Mouse (Mus musculus) bone marrow macrophage, adult 2 months (primary cell): Measurements from ENCODE around the gene Fars2. TPM values are rescaled to one million over a fixed set of nuclear protein-coding genes. Genes with fewer than 3 reads are reported as not detected.
"Not testable (repeated sequence)": the region's sequence is repeated elsewhere in the genome, so short reads cannot be mapped to it uniquely, and the experiment has no call there.

Source experiments
- H3K27ac ChIP-seq: 2 replicates; pipeline ENCODE4 v1.5.1; 2012; ENCODE audit warnings: low read depth, low read length; ENCODE audit not compliant: insufficient read depth
- H3K4me1 ChIP-seq: 2 replicates; pipeline ENCODE4 v1.6.1; 2012; ENCODE audit warnings: low read length; ENCODE audit not compliant: control insufficient read depth, insufficient read depth
- H3K4me3 ChIP-seq: 2 replicates; pipeline ENCODE4 v1.5.1; 2012; ENCODE audit warnings: mild to moderate bottlenecking, low read length, moderate library complexity; ENCODE audit not compliant: insufficient read depth
- CTCF ChIP-seq: IDR thresholded peaks from 2 replicates; pipeline ENCODE4 v1.5.1; 2012; ENCODE audit warnings: low read depth, mild to moderate bottlenecking, low read length, moderate library complexity
- POLR2A ChIP-seq: IDR thresholded peaks from 2 replicates; pipeline ENCODE4 v1.6.1; 2012; ENCODE audit warnings: mild to moderate bottlenecking, low read depth, low read length, borderline replicate concordance
- polyA plus RNA-seq: library from polyadenylated mRNA; stranded (reverse); fragments of >200 nt; gene quantifications from 2 replicates; pipeline ENCODE4 v1.2.4, GENCODE M21; 2012; ENCODE audit not compliant: missing spikeins, insufficient read depth, insufficient read length

The Fars2 gene
- polyA plus RNA-seq, 1 experiment: 28.6 TPM

DNA sequence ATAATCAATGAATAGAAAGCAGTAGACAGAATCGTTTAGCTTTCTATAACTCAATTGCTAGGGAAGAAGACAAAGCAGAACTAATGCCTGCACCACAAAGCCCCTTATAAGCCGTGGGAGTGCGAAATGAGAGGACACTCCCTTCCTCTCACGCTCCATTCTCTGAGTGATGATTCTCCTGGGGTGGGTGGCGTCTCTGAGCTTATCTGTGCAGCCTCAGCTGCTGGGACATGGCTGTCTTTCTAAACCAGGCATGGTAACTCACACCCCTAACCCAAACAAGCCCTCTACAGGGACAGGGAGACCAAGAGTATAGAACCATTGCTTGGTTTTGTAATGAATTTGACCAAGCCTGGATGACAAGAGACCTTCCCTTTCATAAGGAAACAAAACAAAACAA is 217.5 kb downstream of the Fars2 start:
- TF ChIP-seq POLR2A: no peak
- TF ChIP-seq CTCF: no peak
- Histone ChIP-seq H3K27ac (no peak overlapping the region), H3K4me3 (no peak overlapping the region), H3K4me1 (no peaks in the 10 kb centered on the region)

DNA sequence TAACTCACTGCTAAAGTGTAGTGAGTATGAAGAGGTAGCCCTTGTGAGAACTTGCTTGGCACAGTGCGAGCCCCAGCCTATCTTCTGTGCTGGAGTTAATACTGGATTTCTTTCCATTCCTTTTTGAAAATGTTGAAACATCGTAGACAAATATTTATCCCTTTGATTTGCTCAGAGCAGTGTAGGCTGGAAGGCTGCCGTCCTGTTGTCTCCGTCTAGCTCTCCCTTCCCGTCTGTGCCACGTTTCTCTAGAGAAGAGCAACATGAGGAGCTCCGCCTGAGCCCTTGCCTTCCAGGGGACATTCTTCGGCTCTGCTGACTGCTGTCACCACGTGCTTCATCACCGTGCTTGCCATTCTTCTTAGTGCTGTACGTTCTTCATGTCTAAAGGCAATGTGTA is 234.3 kb downstream of the Fars2 start:
- 0 out of 2 replicates have a peak, but pooled peaks cover 3% of the 10 kb centered on the region for H3K4me1 ChIP-seq
- H3K4me3 ChIP-seq: no peak overlapping the region
- no peak overlapping the region for H3K27ac ChIP-seq
- TF ChIP-seq POLR2A (no peak), CTCF (no peak)

DNA sequence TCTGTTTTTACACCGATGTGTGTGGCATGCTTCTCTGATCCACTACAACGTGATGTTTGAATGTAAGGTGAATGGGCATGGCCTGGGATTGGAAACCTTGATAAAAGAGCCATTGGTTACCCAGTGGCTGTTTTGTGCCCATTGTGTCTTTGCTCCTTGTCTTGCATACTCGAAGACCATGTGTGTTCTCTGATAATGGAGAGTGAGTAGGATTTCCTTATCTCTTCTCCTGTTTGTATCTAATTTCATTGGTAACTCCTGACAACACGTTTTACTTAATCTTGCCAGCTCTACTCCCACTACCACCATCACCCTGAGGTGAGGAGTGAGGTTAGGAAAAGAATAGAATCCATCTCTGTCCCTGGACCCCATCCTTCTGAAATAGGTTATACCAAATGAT is 240.3 kb downstream of the Fars2 start:
- TF ChIP-seq POLR2A (no peak), CTCF (no peak)
- H3K4me3 ChIP-seq: no peak overlapping the region
- H3K4me1 ChIP-seq: 0 out of 2 replicates have a peak, but pooled peaks cover 3% of the 10 kb centered on the region
- no peak overlapping the region for H3K27ac ChIP-seq

DNA sequence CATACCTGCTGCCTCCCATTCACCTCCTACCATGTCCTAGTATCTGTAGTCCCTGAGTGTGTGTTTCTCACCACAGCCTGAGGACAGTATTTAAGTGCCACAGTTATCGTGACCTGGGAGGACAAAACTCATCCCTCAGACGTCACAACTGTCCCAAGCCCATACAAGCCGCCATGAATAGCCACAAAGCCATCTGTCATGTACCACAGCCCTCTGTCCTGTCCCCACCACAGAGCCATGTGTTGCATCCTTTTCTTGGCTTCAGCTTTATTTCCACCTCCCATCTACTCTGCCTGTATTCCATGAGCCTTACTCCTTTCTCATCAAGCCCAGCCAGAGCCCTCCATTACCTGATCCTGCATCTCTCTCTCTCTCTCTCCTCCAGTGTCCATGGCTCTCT is 244.2 kb downstream of the Fars2 start:
- H3K4me1 ChIP-seq: peaks cover 12% of the 10 kb centered on the region
- H3K4me3 ChIP-seq: no peak overlapping the region
- TF ChIP-seq POLR2A (no peak), CTCF (no peak)
- no peak overlapping the region for H3K27ac ChIP-seq

DNA sequence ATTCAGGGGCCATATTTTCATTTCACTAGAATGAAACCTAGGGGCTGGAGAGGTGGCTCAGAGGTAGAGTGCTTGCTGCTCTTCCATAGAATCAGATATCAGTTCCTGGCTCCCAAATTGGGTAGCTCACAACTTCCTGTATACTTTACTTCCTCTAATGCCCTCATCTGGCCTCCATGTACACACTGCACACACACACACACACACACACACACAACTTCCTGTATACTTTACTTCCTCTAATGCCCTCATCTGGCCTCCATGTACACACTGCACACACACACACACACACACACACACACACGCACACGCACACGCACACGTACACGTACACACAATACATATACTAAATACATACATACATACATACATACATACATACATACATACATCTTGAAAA is 248.5 kb downstream of the Fars2 start:
- H3K4me3 ChIP-seq: not testable (repeated sequence)
- 0 out of 2 replicates have a peak overlapping the region, but pooled peaks have one; percentile 11 for H3K27ac ChIP-seq
- peaks cover 31% of the 10 kb centered on the region for H3K4me1 ChIP-seq

DNA sequence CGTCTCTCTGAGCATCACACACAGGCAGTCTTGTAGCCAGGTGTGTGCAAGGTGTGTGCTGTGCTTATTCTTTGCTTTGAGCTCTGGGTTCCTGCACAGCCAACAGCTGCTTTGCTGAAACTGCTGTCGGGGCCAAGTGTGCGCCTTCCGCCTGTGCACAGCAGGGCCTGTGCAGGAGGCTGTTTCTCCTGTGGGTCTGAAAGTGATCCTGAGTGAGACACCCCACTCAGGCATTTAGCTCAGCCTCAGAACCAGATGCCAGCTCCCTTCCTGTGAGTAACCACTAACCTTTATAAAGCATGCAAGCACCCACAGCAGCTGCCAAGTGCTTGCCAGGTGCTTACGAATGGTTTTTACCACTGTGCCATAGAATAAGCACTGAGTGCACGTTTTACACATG is 249.1 kb downstream of the Fars2 start:
- TF ChIP-seq POLR2A (no peak), CTCF (no peak)
- Histone ChIP-seq H3K27ac (no peak overlapping the region), H3K4me1 (peaks cover 33% of the 10 kb centered on the region), H3K4me3 (no peak overlapping the region)

DNA sequence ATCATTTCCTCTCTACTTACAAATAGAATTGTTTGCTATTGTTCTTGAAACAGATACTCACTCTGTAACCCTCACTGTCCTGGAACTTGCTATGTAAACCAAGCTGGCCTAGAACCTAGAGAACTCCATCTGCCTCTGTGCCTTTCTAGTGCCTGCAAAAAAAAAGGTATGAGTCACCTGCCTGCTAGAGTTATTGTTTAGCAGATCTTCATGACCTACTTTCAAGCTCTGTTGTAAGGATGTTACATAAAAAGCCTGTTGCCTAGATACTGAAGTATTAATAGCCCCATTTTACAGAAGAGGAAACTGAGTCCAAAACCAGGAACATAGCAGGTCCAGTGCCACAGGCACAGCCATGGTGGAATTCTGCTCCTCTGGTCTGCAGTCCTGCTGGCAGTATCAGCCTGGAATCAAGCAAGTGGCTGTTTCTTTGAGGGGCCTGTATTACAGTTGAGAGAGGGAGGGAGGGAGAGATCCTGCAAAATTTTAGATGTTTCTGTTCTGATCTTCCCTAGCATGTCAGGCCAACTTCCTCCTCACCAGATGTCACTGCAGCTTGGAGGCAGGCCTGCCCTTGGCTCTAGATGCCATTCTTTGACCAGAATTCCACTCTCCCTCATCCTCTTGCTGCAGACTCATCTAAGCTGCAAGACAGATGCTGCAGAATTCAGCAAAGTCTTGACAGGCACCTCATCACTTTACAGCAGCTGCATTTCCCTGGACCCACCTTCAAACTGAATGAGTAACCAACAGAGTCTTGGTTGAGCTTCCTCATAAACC is 250.7 kb downstream of the Fars2 start:
- TF ChIP-seq CTCF (no peak), POLR2A (no peak)
- peaks cover 36% of the 10 kb centered on the region for H3K4me1 ChIP-seq
- no peak overlapping the region for H3K4me3 ChIP-seq
- peak overlapping the region; percentile 23; the same call in 1 of the 2 replicates for H3K27ac ChIP-seq

DNA sequence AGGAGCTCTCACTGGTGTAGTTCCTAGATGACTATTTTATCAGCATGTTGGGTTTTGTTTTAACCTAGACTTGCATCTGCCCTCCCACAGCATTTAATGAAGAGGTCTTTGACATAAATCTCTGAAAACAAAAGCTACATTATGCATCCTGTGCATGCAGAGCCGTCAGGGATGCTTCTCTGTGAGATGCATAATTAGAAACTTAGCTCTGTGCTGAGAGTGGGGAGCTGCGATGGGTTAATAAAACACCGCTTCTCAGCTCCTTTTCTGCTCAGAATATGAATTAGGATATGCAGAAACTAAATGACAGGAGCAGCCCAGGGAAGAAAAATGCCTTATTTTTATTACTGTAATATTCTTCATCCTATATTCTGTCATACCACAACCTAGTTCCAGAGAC is 251.6 kb downstream of the Fars2 start:
- Histone ChIP-seq H3K27ac (no peak overlapping the region), H3K4me1 (peaks cover 36% of the 10 kb centered on the region), H3K4me3 (no peak overlapping the region)
- no peak for TF ChIP-seq CTCF
- TF ChIP-seq POLR2A: no peak

DNA sequence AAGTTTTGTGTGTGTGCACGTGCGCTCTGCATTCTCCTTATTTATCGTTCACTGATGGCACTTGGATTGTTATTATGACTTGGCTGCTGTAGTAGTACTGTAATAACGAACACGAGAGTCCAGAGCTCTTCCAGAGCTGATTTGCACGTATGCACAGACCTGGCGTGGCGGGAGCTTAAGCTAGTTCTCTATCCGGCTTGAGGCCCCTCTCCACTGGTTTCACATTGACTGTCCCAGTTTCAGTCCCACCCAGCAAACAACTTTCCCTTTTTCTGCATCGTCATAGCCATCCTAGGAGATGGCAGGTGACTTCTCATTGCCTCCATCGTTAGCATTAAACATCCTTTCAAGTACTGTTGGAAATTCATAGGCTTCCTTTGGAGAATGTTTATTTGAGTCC is 252.2 kb downstream of the Fars2 start:
- Histone ChIP-seq H3K27ac (no peak overlapping the region), H3K4me1 (peaks cover 36% of the 10 kb centered on the region), H3K4me3 (no peak overlapping the region)
- TF ChIP-seq CTCF (no peak), POLR2A (no peak)

DNA sequence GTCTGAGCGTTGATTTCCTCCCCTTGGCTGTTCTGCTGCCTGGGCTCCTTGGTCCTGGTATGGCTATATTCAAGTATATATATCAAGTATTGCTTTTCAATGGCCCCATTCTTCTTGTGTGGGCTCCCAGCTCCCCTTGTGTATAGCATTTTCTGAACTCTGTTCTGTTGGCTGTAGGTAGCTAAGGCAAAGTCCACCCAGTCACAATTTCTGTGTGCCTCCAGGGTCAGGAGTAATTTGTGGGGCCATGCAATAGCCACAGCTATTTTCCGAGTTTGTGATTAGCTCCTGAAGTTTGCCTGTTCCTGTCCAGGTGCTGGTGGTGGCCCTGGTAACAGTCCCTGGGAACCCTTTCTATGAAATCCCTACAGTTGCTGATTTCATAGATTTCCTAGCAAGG is 266.0 kb downstream of the Fars2 start:
- no peak for TF ChIP-seq CTCF
- TF ChIP-seq POLR2A: no peak
- Histone ChIP-seq H3K27ac (no peak overlapping the region), H3K4me1 (no peaks in the 10 kb centered on the region), H3K4me3 (no peak overlapping the region)

DNA sequence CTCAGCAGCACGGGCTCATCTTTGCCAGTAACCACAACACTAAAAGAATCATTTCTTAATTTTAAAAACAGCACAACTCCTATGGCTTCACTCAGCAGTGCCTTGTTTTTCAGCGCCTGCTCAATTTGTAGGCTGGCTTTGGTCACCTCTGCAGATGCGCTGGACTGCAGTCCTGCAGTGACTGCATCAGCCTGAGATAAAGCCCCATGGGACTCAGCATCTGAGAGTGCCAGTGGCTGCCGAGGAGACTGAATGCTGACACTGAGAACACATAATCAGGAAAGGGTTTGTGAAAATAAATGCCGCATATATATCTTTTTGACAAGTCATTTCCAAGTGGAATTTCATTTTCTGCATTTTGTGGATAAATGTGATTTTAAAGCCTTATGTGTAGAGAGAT is 268.9 kb downstream of the Fars2 start:
- no peaks in the 10 kb centered on the region for H3K4me1 ChIP-seq
- no peak overlapping the region for H3K27ac ChIP-seq
- no peak for TF ChIP-seq POLR2A
- no peak for TF ChIP-seq CTCF

More for the DNA sequence above, 268.9 kb downstream of the Fars2 start:
- H3K4me3 ChIP-seq: no peak overlapping the region
